Mouse (Mus musculus) thymus, adult 18-20 months (tissue): ENCODE measurements around the gene Adgrl4.

ENCODE experiments used
- DNase-seq, 2 experiments: peaks; one replicate each; pipeline ENCODE4 v3.0.0; 2022; ENCODE audit warnings: mixed read lengths in 2 of 2

Gene Adgrl4

DNA sequence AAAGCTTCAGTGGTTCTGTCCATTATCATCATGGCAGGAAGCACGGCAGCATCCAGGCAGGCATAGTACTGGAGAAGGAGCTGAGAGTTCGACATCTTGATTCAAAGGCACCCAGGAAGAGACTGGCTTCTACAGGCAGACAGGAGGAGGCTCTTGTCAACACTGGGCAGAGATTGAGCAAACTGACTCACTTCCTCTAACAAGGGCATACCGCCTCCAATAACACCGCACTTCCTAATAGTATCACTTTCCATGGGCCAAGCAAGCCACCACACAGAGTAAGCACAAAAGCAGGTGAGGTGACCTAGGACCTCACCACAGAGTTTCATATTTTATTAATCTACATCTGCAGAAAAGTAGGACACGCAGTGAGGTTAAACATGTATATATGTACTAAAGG lies 73.5 kb downstream of the Adgrl4 start:
- no peak for DNase-seq

DNA sequence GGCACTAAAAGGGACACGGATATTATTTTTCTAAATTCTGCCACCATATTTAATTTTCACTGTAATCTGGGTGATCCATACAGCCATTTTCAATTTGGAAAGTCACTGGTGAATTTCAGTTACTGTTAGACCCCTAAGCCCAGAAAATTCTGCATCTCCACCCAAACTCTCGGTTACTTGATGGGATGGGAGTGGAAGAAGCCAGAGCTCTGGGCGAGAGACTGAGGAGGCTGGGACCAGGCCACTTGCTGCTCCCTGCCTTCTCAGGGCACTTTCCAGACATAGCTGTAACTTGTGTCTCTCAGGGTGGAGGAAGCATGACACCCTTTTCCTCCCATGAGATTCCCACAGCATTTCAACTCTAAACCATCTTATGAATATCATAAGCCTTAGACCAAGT lies 109.5 kb downstream of the Adgrl4 start:
- no peak for DNase-seq

DNA sequence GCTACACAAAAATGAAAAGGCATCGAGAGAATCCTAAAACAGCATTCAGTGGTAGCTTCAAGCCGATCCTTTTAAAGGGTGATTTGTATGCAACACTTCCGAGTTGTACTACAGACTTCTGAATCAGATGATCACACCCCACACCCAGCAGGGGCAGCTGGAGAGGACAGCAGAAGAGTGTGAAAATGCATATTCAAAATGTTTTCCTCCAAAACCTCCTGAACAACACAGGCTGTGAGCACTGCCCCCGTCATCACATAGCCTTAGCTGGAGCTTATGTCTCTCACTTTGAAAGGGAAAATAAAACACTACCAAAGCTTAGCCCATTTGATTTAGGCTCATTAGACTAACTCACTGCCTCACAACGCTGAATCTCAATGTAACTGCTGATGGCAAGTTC lies 113.3 kb downstream of the Adgrl4 start:
- DNase-seq = no peak

DNA sequence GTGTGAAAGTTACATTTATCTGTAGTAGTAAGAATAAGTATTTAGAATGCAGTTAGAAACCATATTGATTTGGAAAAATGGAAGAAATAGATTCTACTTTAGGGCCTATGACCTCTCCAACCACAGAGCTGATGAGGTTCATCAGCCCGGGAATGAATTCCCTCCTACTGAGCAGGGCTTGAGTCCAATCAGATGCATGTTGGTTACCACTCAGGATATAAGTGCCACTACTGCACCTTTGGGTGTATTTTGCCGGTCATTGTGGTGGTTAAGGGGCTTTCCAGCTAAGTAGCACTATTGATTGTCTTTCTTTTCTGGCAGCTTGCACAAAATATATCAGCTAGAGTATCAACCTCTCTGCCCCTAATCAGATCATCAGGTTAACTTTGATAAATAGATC lies 118.9 kb downstream of the Adgrl4 start:
- no peak for DNase-seq

DNA sequence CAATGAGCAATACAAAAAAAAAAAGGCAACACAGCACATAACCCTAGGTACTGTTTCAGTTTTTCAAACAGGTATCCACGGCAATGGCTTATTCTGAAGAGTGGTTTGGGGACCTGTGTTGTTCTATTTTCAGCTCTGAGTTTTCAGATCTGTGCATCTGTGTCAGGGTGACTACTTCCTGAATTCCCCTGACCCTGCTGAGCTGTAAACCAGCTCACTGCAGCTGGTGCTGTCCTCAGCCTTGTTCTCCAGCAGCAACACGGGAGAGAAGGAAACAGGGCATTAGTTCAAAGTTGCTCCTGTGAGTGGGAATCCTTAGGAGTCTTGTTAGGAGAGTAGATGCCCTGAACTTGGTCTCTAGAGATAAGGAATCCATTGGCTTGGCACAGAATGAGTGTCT lies 119.4 kb downstream of the Adgrl4 start:
- no peak for DNase-seq

DNA sequence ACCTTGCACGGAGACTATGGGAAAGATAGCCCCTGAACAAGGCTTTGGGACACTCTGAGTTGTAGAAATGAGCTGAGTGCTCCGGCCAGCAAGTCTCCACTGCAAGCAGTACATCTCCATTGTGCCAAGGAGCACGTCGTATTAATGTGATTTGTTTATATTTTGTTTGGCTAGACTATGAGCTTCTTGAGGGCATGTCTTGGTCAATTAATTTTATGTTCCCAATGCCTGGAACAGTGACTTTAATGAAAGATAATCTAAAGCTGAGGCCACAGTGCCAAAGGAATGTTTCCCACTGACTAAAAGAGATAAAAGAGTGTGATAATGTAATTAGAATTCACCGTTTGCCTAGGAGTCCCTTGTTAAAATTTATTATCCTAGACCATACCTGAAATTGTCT lies 119.9 kb downstream of the Adgrl4 start:
- no peak for DNase-seq

DNA sequence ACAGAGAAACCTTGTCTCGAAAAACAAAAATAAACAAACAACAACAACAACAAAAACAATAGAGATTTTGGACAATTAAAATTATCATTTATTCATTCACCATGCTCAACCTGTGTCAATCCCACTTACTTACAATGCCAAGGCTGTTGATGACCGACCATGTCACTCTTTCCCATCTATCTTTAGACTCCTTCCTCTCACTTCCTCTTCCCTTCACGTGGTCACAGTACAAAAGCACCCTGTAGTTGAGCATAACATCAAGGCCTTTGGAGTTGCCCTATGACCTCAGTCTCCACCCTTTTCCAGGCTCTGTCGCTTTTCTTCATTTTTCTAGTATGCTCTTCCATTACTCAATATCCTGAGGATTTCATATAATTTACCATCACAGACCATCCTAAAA lies 120.7 kb downstream of the Adgrl4 start:
- DNase-seq = no peak

DNA sequence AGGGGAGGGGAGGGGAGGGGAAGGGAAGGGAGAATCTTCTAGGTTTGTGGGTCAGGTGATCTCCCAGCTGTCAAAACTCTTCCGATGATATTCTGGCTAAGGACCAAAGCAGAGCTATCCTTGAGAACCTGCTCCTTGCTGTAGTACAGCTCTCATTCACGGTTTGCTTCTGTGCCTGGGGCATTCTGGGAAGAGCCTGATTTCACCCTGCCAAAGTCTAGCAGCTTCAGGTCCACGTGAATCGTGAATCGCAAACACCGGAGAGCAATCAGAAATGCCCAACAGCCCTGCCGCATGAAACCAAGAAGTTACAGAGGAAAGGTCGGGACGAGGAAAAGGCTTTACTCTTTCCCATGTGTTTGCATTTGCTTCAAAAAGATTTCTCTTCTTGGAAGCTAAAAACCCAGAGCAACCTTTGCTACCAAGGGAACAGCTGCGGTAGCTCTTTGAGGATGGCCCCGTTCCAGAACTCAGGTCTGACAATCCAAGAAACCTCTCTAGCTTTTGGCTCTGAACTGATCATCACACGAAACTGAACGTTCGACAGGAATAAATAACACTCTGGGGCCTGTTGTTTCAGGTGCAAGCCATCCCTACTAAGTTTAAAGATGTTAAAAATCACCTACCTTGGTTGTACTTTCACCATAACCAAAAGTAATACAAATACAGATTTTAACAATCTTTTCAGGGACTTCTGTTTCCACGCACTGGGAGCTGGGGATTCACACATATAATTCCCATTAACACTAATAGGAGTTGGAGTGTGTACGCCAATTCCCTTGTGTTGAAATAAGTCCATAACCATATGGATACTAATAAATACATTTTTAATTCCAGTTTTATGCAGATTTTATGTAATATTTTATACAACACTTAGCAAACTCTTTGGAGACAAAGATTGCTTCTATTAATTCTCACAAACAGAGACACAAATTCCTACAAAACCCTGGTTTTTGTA lies 128.3 kb downstream of the Adgrl4 start:
- DNase-seq = no peak

DNA sequence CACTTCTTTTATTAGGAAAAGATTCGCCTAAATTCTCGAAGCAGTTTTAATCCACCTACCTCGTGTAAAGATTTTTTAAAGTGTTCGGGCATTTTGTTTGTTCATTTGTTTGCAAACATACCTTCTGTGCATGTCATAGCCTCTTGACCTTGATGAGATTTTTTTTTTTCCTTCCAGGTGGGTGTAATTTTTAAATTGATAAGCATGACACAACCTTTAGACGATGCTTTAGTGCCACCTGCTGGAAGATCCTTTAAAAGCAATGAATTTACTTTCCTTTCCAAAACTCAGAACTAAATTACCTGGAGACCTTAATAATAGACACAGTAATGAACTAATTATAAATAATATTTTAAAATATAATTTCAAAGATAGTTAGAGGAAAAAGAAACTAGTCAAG lies 128.9 kb downstream of the Adgrl4 start:
- DNase-seq = no peak

DNA sequence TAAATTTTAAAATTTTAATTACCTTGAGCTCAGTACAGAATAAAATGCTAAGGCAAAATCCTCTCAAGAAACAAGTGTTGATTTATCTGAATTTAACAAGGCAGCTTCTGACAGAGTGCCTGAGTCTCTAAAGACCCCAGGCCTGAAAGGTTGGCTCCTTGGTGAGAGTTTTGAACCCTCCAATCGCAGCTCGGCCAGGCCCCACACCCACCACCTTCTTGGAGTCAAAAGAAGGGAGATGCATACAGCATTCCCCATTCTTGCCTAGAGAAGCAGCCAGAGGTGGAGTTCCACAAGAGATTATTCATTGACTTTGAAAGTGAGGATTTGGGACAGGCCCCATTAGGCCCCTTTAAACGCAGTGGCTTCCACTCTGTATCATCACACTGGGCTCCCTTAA lies 129.9 kb downstream of the Adgrl4 start:
- no peak for DNase-seq

DNA sequence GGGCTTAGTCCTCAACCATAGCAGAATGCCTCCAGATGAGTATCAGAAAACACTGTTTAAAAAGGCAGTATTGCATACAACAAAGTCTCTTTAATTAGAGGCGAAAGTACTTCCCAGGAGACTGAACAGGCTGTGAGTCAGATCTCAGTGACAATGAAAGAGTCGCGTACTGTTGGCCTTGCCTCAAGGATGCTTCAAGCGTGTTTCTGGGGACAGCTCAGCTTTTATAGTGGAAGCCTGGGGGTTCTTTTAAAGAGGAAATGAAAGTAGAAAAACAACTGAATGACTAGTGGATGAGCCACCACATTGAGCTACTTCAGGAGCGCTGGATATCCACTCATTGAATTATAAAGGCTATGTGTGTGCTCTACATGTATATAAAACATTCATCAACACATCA lies 134.4 kb downstream of the Adgrl4 start:
- no peak for DNase-seq

DNA sequence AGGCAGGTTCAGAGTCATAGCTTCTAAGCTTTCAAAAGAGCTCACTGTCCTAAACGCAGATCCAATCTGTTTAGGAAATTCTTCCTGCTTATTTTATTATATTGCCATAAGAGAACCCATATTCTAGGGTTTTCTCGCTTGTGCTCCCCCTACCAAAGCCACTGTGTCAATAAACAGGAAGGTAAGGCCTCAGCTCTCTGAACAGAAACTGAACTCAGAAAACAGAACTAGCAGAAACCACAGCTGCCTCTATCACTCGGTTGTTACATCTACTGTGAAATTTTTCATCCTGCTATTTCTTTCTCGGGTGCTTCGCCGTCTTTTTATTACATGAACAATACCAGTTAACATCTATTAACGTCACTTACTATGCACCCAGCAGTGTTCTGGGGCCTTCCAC lies 137.6 kb downstream of the Adgrl4 start:
- DNase-seq = no peak

DNA sequence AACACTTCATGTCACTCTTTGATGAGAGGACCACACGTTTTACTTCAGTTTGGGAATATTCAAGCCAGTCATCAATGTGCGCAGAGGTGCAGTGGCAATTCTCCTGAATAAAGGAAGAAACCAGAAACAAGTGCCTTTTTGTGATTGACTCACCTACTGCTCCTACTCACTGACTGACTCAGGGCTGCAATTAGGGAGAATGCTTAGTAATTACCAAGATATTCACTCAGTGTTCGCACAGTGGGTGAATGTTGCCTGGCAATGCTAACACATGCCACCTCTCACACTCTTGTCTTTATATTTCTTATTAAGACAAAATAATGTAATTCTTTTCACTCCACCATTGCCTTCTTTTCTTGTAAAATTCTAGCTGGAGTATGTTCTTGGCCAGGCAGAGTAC lies 138.5 kb downstream of the Adgrl4 start:
- no peak for DNase-seq

DNA sequence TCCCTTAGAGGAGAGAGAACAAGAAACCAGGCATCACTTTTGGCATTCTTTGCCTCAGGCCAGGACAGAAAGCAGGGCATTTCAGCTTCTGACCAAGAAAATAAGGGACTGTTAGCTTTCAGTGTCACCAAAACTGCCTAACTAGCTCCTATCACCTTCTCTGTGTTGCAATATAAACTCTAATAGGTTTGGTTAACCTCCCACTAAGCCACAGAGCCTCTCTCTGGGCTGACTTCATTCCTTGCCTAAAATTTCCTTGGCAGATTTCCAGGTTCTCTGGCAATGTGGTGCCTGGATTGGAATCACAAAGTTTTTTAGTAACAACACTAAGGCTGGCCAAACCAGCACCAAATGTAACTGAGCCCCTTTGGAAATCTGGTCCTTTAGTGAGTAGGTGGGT lies 154.2 kb downstream of the Adgrl4 start:
- no peak for DNase-seq
